17 mouse cellular contexts compared by ENCODE assay signal in the genomic region with DNA sequence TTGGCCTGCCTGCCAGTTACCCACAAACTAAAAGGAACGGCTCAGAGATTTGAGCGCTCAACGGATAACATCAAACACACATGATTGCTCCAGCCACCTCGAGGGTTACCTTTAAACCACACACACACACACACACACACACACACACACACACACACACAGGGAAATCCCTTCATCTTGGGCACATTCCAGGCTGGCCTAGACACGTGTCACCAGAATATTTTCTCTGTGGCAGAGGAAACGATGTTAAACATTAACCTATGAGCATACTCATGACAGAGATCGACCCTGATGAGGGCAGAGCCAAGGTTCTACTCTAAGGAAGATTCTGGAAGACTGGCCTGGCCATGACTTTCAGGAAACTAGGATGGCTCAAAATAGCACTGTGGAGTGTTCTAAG. TPM values are rescaled to one million over a fixed set of nuclear protein-coding genes. Genes with fewer than 3 reads are reported as not detected.
DNase-seq lines count a peak whose midpoint lies in the region; ATAC-seq and TF ChIP-seq lines count a peak whose summit lies in the region.
"Had no signal": no experiment of that assay in that cellular context is flagged by ENCODE, and none has a peak within 500 bp of the region (broad histone marks: within the 10 kb centered on the region; RNA-seq: fewer than 3 reads in every experiment).

No protein-coding gene starts in this region.

- H3K27me3 ChIP-seq in kidney, embryonic 16.5 days (ENCODE audit: insufficient read depth, low read length), result no peaks in the 10 kb centered on the region
- no peaks in the 10 kb centered on the region for H3K27me3 ChIP-seq in lung, embryonic 14.5 days (ENCODE audit: insufficient read depth, low read length)
- H3K27me3 ChIP-seq: heart, embryonic 13.5 days; hindbrain, embryonic 12.5 days had no signal

- no peak overlapping the region for H3K4me2 ChIP-seq in kidney, embryonic 16.5 days (replicated peaks; ENCODE audit: low read depth, low read length)
- H3K4me2 ChIP-seq in lung, embryonic 14.5 days, result no peak overlapping the region
- H3K4me2 ChIP-seq: heart, embryonic 13.5 days; hindbrain, embryonic 12.5 days had no signal

- H3K27ac ChIP-seq in kidney, embryonic 16.5 days (ENCODE audit: low read length), result no peak overlapping the region
- no peak overlapping the region for H3K27ac ChIP-seq in lung, embryonic 14.5 days (ENCODE audit: low read depth)
- H3K27ac ChIP-seq: heart, embryonic 13.5 days; hindbrain, embryonic 12.5 days had no signal

- H3K4me3 ChIP-seq in kidney, embryonic 16.5 days (ENCODE audit: low read length), result no peak overlapping the region
- no peak overlapping the region for H3K4me3 ChIP-seq in lung, embryonic 14.5 days (ENCODE audit: low read depth, low read length)
- H3K4me3 ChIP-seq: heart, embryonic 13.5 days; hindbrain, embryonic 12.5 days; megakaryocyte, embryonic 14.5 days had no signal

- peaks cover 26% of the 10 kb centered on the region for H3K4me1 ChIP-seq in kidney, embryonic 16.5 days (ENCODE audit: insufficient read depth, low read length)
- peaks cover 19% of the 10 kb centered on the region for H3K4me1 ChIP-seq in lung, embryonic 14.5 days (ENCODE audit: insufficient read depth)
- H3K4me1 ChIP-seq: hindbrain, embryonic 12.5 days; megakaryocyte, embryonic 14.5 days had no signal

- no peak for TF ChIP-seq CTCF in lung, embryonic 14.5 days (IDR thresholded peaks at IDR 0.05; ENCODE audit: low read depth)

- ATAC-seq in kidney, embryonic 16.5 days (ENCODE audit: low FRiP score, low TSS enrichment), result peak; percentile 71
- ATAC-seq in lung, embryonic 14.5 days (ENCODE audit: insufficient read depth), result no peak
- ATAC-seq in megakaryocyte, adult 5-6 weeks (ENCODE audit: poor library complexity, severe bottlenecking), result no peak
- ATAC-seq: forebrain, postnatal 0 days had no signal

- no peaks in the 10 kb centered on the region for H3K36me3 ChIP-seq in kidney, embryonic 16.5 days (ENCODE audit: insufficient read depth, low read length)
- no peaks in the 10 kb centered on the region; the same call in 1 of the 2 replicates for H3K36me3 ChIP-seq in lung, embryonic 14.5 days (ENCODE audit: insufficient read depth)
- H3K36me3 ChIP-seq: hindbrain, embryonic 12.5 days had no signal

- 53% methylated on average over 7 of the region's 7 CpGs for WGBS in kidney, embryonic 16.5 days
- 54% methylated on average over 7 of the region's 7 CpGs for WGBS in lung, embryonic 14.5 days

- H3K9me3 ChIP-seq in kidney, embryonic 16.5 days (ENCODE audit: low read length), result no peaks in the 10 kb centered on the region
- H3K9me3 ChIP-seq in lung, embryonic 14.5 days (ENCODE audit: low read depth, low read length), result no peaks in the 10 kb centered on the region
- H3K9me3 ChIP-seq: heart, embryonic 13.5 days; hindbrain, embryonic 12.5 days had no signal

- no peak overlapping the region for H3K9ac ChIP-seq in kidney, embryonic 16.5 days (replicated peaks; ENCODE audit: low read length)
- H3K9ac ChIP-seq in lung, embryonic 14.5 days, result no peak overlapping the region
- H3K9ac ChIP-seq: forebrain, postnatal 0 days; heart, embryonic 13.5 days; hindbrain, embryonic 12.5 days had no signal

- peak; percentile 63 for DNase-seq in urinary bladder, postnatal 14 days (ENCODE audit: low spot score)
- no peak for DNase-seq in urinary bladder, postnatal 4 days (ENCODE audit: low spot score in 2 of 2)
- peak; percentile 58 for DNase-seq in lung, embryonic 14.5 days
- DNase-seq in yolk sac, embryonic 10.5 days (ENCODE audit: low spot score), result peak; percentile 66
- DNase-seq in thymus, postnatal 0 days (ENCODE audit: low spot score), result no peak
- no peak for DNase-seq in cerebellum, adult 8-10 months
- DNase-seq: adrenal gland, postnatal 36 days; B cell, adult 2 months; forebrain, postnatal 0 days; gastrocnemius, postnatal 14 days; layer of hippocampus, adult 9-11 months; right cerebral cortex, postnatal 25 days had no signal

RNA-seq across cellular contexts. Expression of a gene that starts 29.2 kb away (rescaled TPM):
- 2.5 and 2.9 TPM in 2 replicates for polyA plus RNA-seq in kidney, embryonic 16.5 days (2015; fragmentation: Nextera tagmentation; extraction: Ambion mirVana)
- polyA plus RNA-seq in lung, embryonic 14.5 days (2014; fragmentation: Nextera tagmentation; extraction: Ambion mirVana), result 2.3 and 2.5 TPM in 2 replicates
- polyA plus RNA-seq in thymus, postnatal 0 days (2015; fragmentation: Nextera tagmentation; extraction: Ambion mirVana), result 2.4 TPM in 2 replicates
- not detected in 2 replicates for total RNA-seq in megakaryocyte, adult 5-6 weeks (2015)
- not detected in 2 replicates for total RNA-seq in megakaryocyte, adult 5-6 weeks (2017)

Comparison
In these comparisons a context has a peak if more than half of its experiments do, and no peak if none do; other contexts are left out.
1. DNase-seq: peak in urinary bladder, postnatal 14 days (single experiment), lung, embryonic 14.5 days (single experiment) and yolk sac, embryonic 10.5 days (single experiment); none in urinary bladder, postnatal 4 days (0 of 2), thymus, postnatal 0 days (single experiment) and cerebellum, adult 8-10 months (single experiment).